Mouse (Mus musculus) spleen, postnatal 14 days (tissue): ENCODE data around the gene Ap1g2.

Experiments used
- DNase-seq, 2 experiments: peaks; one replicate each; pipeline ENCODE4 v3.0.0; 2021 to 2022; ENCODE audit warnings: low spot score in 2 of 2

Ap1g2 gene

GRCm38 (mm10) chr14:55105836-55106809, at the start of gene Ap1g2:
Gene Ap1g2 (minus strand): TSS chr14:55106593.
- peak; percentile 64 to 68 for DNase-seq

- DNase-seq: no peak
Measured at GRCm38 (mm10) chr14:55152951-55153481, 46.6 kb upstream of the Ap1g2 start.

- no peak for DNase-seq
Measured at GRCm38 (mm10) chr14:55152174-55152573, 45.8 kb upstream of the Ap1g2 start.

- DNase-seq: no peak
Measured at GRCm38 (mm10) chr14:55150985-55151384, 44.6 kb upstream of the Ap1g2 start.

GRCm38 (mm10) chr14:55149041-55149440, 42.6 kb upstream of the Ap1g2 start:
- no peak for DNase-seq

GRCm38 (mm10) chr14:55148363-55148915, 42.0 kb upstream of the Ap1g2 start:
- DNase-seq: peak in 1 of 2 experiments; percentile 45

- DNase-seq: no peak
Measured at GRCm38 (mm10) chr14:55146829-55147401, 40.5 kb upstream of the Ap1g2 start.

GRCm38 (mm10) chr14:55146324-55146723, 39.9 kb upstream of the Ap1g2 start:
- no peak for DNase-seq

- no peak for DNase-seq
Measured at GRCm38 (mm10) chr14:55139313-55139712, 32.9 kb upstream of the Ap1g2 start.

- no peak for DNase-seq
Measured at GRCm38 (mm10) chr14:55135676-55136075, 29.3 kb upstream of the Ap1g2 start.

- DNase-seq: no peak
Measured at GRCm38 (mm10) chr14:55126521-55126920, 20.1 kb upstream of the Ap1g2 start.

- DNase-seq: no peak
Measured at GRCm38 (mm10) chr14:55125711-55126110, 19.3 kb upstream of the Ap1g2 start.

- DNase-seq: no peak
Measured at GRCm38 (mm10) chr14:55122359-55122758, 16.0 kb upstream of the Ap1g2 start.

GRCm38 (mm10) chr14:55121947-55122346, 15.6 kb upstream of the Ap1g2 start:
- no peak for DNase-seq

- no peak for DNase-seq
Measured at GRCm38 (mm10) chr14:55119421-55120134, 13.2 kb upstream of the Ap1g2 start.

- no peak for DNase-seq
Measured at GRCm38 (mm10) chr14:55118852-55119251, 12.5 kb upstream of the Ap1g2 start.

GRCm38 (mm10) chr14:55116425-55117200, 10.2 kb upstream of the Ap1g2 start, which contains the start of gene Jph4:
Gene Jph4 (minus strand): TSS chr14:55116935.
- DNase-seq: no peak

GRCm38 (mm10) chr14:55115846-55116245, 9.5 kb upstream of the Ap1g2 start:
- no peak for DNase-seq

- DNase-seq: no peak
Measured at GRCm38 (mm10) chr14:55114759-55115701, 8.6 kb upstream of the Ap1g2 start.
